In genomic region chr10:69521977-69522376, GRCm38 (mm10) we compare ENCODE assay signal across 21 mouse cellular contexts.
DNase-seq lines count a peak whose midpoint lies in the region; ATAC-seq and TF ChIP-seq lines count a peak whose summit lies in the region.
"Had no signal": no experiment of that assay in that cellular context is flagged by ENCODE, and none has a peak within 500 bp of the region (broad histone marks: within the 10 kb centered on the region; RNA-seq: fewer than 3 reads in every experiment).

No protein-coding gene starts in this region.

- no peaks in the 10 kb centered on the region for H3K4me1 ChIP-seq in kidney, postnatal 0 days (replicated peaks; ENCODE audit: insufficient read depth, low read length)
- peaks cover 6% of the 10 kb centered on the region; the same call in 1 of the 2 replicates for H3K4me1 ChIP-seq in embryonic facial prominence, embryonic 14.5 days (ENCODE audit: control insufficient read depth, insufficient read depth, low read length)
- H3K4me1 ChIP-seq in limb, embryonic 15.5 days: no peaks in the 10 kb centered on the region
- H3K4me1 ChIP-seq: liver, embryonic 15.5 days had no signal

- DNase-seq in kidney, postnatal 0 days (ENCODE audit: low spot score): peak; percentile 53
- no peak for DNase-seq in kidney, postnatal 36 days
- peak; percentile 36 for DNase-seq in adipocyte (ENCODE audit: low spot score)
- DNase-seq in embryonic facial prominence, embryonic 14.5 days (ENCODE audit: low spot score): peak; percentile 87
- no peak for DNase-seq in spleen, adult 12 weeks (ENCODE audit: low spot score)
- no peak for DNase-seq in lung, postnatal 14 days
- DNase-seq: adrenal gland, postnatal 25 days; cerebellum, adult 11 months; cerebellum, postnatal 10 days; heart, postnatal 10 days; kidney, postnatal 10 days; left cerebral cortex, postnatal 4 days; lung, postnatal 10 days; right cerebral cortex, postnatal 25 days; thymus, postnatal 14 days had no signal

- no peaks in the 10 kb centered on the region for H3K27me3 ChIP-seq in kidney, postnatal 0 days (ENCODE audit: insufficient read depth, low read length)
- H3K27me3 ChIP-seq in embryonic facial prominence, embryonic 14.5 days (replicated peaks; ENCODE audit: control insufficient read depth, insufficient read depth, low read length): no peaks in the 10 kb centered on the region
- no peaks in the 10 kb centered on the region for H3K27me3 ChIP-seq in limb, embryonic 15.5 days
- H3K27me3 ChIP-seq: forebrain, embryonic 15.5 days; liver, embryonic 15.5 days; Patski had no signal

- ATAC-seq in kidney, postnatal 0 days (replicated peaks; ENCODE audit: low FRiP score, low read depth): no peak; the same call in 1 of the 2 replicates
- peak; percentile 65 for ATAC-seq in embryonic facial prominence, embryonic 14.5 days (ENCODE audit: low read depth)
- ATAC-seq in limb, embryonic 15.5 days (ENCODE audit: insufficient number of reproducible peaks, low FRiP score, low TSS enrichment, low read depth): no peak
- ATAC-seq: forebrain, embryonic 15.5 days; Patski had no signal

- H3K4me3 ChIP-seq in kidney, postnatal 0 days (replicated peaks; ENCODE audit: low read depth, low read length): no peak overlapping the region
- H3K4me3 ChIP-seq in embryonic facial prominence, embryonic 14.5 days (ENCODE audit: low read depth, low read length): no peak overlapping the region
- H3K4me3 ChIP-seq in limb, embryonic 15.5 days: no peak overlapping the region
- H3K4me3 ChIP-seq: forebrain, embryonic 15.5 days; left cerebral cortex, adult 2 months; liver, embryonic 15.5 days had no signal

- H3K9me3 ChIP-seq in kidney, postnatal 0 days (replicated peaks; ENCODE audit: low read length): no peaks in the 10 kb centered on the region
- H3K9me3 ChIP-seq in embryonic facial prominence, embryonic 14.5 days (ENCODE audit: control insufficient read depth, low read length): no peaks in the 10 kb centered on the region
- H3K9me3 ChIP-seq in limb, embryonic 15.5 days: no peaks in the 10 kb centered on the region
- H3K9me3 ChIP-seq: forebrain, embryonic 15.5 days; liver, embryonic 15.5 days had no signal

- no peaks in the 10 kb centered on the region for H3K36me3 ChIP-seq in kidney, postnatal 0 days (ENCODE audit: insufficient read depth, low read length)
- H3K36me3 ChIP-seq in embryonic facial prominence, embryonic 14.5 days (ENCODE audit: control insufficient read depth, insufficient read depth, low read length): no peaks in the 10 kb centered on the region
- H3K36me3 ChIP-seq in limb, embryonic 15.5 days: no peaks in the 10 kb centered on the region
- H3K36me3 ChIP-seq: forebrain, embryonic 15.5 days; liver, embryonic 15.5 days had no signal

- peak overlapping the region; percentile 26; the same call in 1 of the 2 replicates for H3K27ac ChIP-seq in kidney, postnatal 0 days
- peak overlapping the region; percentile 17 for H3K27ac ChIP-seq in embryonic facial prominence, embryonic 14.5 days (replicated peaks; ENCODE audit: low read depth, low read length)
- H3K27ac ChIP-seq in limb, embryonic 15.5 days: peak overlapping the region; percentile 54; the same call in 1 of the 2 replicates
- H3K27ac ChIP-seq: forebrain, embryonic 15.5 days; left cerebral cortex, adult 2 months; liver, embryonic 15.5 days had no signal

- no peak overlapping the region for H3K4me2 ChIP-seq in kidney, postnatal 0 days (ENCODE audit: low read length)
- no peak overlapping the region for H3K4me2 ChIP-seq in embryonic facial prominence, embryonic 14.5 days (ENCODE audit: low read depth, low read length)
- no peak overlapping the region for H3K4me2 ChIP-seq in limb, embryonic 15.5 days
- H3K4me2 ChIP-seq: forebrain, embryonic 15.5 days; heart, embryonic 11.5 days; liver, embryonic 15.5 days had no signal

- H3K9ac ChIP-seq in kidney, postnatal 0 days (ENCODE audit: low read depth, low read length): no peak overlapping the region
- no peak overlapping the region for H3K9ac ChIP-seq in embryonic facial prominence, embryonic 14.5 days (ENCODE audit: low read depth, low read length)
- no peak overlapping the region for H3K9ac ChIP-seq in limb, embryonic 15.5 days
- H3K9ac ChIP-seq: forebrain, embryonic 15.5 days; liver, embryonic 15.5 days had no signal

- 38% methylated on average over 4 of the region's 4 CpGs for WGBS in kidney, postnatal 0 days
- WGBS in embryonic facial prominence, embryonic 14.5 days: 36% methylated on average over 4 of the region's 4 CpGs
- 20% methylated on average over 4 of the region's 4 CpGs for WGBS in limb, embryonic 15.5 days

- TF ChIP-seq CTCF in kidney, postnatal 0 days (IDR thresholded peaks at IDR 0.05; ENCODE audit: low read depth): no peak

Comparison
In these comparisons a context has a peak if more than half of its experiments do, and no peak if none do; other contexts are left out.
1. DNase-seq: peak in kidney, postnatal 0 days (single experiment), adipocyte (single experiment) and embryonic facial prominence, embryonic 14.5 days (single experiment); none in kidney, postnatal 36 days (0 of 2), spleen, adult 12 weeks (single experiment) and lung, postnatal 14 days (single experiment).
2. Peak in every context shown above with its lines, with median percentiles within 50 percentile points of each other: H3K27ac ChIP-seq.